Mouse (Mus musculus): Measurements from ENCODE around the gene Idua. TPM values are rescaled to one million over a fixed set of nuclear protein-coding genes. Genes with fewer than 3 reads are reported as not detected.

Idua gene
- 6.5 TPM for polyA plus RNA-seq (2015; fragmentation: Illumina TruSeq; extraction: RNeasy Lipid Tissue Mini Kit (QIAGEN cat#74804); ENCODE audit: insufficient read depth, low read depth, low replicate concordance)

GRCm38 (mm10) chr5:108659698-108660631 is at the start of gene Idua:
Gene Idua, plus strand, starts transcription at chr5:108660331.

DNA sequence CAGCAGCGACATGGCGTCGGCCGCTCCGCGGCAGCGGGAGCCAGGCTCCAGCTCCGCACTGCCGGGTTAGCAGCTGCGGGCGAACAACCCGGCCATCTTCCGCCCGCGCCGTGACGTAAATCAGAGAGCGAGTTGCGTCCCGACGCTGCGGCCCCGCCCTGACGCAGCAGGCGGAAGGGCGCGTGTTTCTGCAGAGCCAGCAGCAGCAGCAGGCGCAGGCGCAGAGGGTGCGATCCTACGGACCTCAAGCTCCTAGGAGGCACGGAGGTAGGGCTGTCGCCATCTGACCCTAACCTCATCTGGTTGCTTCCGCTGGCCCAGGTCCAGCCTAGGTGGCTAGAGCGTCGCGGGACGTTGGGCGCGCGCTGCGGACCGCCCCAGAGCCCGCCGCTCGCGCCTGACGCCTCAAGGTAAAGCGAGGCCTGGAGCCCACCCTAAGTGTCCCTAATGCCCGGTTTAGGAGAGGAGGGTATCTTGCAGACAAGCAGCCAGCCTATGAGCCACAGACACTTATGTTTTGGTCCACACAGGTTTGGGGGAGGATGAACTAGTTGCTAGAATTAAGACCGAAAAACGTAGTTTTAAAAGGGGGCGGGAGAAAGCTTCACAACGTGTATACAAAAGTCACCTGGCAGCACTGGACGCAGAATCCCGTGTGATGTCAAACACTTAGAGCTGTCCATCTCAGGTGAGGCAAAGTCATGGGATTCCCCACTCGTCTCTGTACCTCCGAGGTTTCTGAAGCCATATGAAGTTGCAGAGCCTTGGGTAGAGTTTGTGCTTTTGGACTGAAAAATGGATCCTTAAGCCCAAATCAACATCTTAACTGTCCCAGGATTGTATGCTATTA is 30.3 kb upstream of the Idua start, which contains the start of the genes Gak and Tmem175:
Gene Gak (minus strand): TSS at position 122 of the 850 bp plus-strand sequence.
Gene Tmem175 (plus strand): TSS at position 137 of the 850 bp plus-strand sequence.

GRCm38 (mm10) chr5:108668977-108669936 is 9.1 kb downstream of the Idua start, which contains the start of gene Dgkq:
Gene Dgkq, minus strand, starts transcription at chr5:108669672.

DNA sequence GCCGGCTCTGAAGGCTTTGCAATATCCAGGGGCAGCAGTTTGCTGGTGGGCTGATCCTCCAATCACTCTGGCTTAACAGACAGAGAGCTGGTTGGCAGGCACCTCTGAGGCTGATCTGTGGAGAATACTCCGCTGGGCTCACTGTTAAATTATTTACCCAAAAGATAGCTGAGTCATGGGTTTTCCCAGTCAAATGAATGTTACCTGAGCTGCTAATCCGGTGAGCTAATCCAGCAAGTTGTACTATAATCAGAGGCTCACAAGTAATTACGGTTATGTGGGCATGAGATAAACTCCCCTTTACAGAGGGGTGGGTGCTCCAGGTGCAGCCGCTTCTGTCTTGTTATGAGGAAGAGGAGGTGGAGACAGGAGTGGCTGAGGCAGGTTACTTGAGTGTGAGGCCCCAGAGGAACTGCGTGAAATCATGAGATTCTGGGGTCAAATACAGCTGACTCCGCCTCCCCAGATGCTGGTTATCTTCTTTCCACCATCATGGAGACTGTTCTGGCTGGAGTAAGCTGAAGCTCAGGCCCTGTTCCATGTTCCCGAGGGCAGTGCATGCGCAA is 15.2 kb downstream of the Idua start, which contains the start of gene Slc26a1:
Gene Slc26a1 (minus strand): TSS at position 319 of the 566 bp plus-strand sequence.

DNA sequence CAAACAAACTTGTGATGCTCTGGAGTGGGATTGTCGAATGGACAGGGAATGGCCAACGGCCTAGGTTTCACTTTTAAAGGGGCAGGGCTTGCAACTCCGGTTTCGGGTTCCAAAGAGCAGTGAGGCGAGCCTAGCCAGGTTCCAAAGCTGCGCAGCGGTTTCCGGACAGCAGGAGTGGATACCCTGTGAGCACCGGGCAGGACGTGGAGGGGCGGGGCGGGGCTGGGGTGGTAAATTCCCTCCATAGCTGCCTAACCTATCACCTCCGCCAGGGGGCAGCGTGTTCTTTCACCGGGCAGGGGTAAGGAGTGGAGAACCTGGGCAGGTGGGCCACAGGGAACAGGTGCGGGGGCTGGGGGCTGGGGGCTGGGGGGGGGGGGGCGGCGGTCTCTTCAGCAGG is 32.1 kb downstream of the Idua start, which contains the start of gene Fgfrl1:
Gene Fgfrl1 (plus strand): TSS at position 112 of the 400 bp plus-strand sequence.

Other genes starting within 250 kb of the Idua start
- gene Atp5k, start 225.9 kb upstream of the Idua start, polyA plus RNA-seq (2015; fragmentation: Illumina TruSeq; extraction: RNeasy Lipid Tissue Mini Kit (QIAGEN cat#74804); ENCODE audit: insufficient read depth, low read depth, low replicate concordance): 167 TPM
- gene Mfsd7a, start 211.4 kb upstream of the Idua start, polyA plus RNA-seq (2015; fragmentation: Illumina TruSeq; extraction: RNeasy Lipid Tissue Mini Kit (QIAGEN cat#74804); ENCODE audit: insufficient read depth, low read depth, low replicate concordance): 3.0 TPM
- gene Pcgf3, start 199.1 kb upstream of the Idua start, polyA plus RNA-seq (2015; fragmentation: Illumina TruSeq; extraction: RNeasy Lipid Tissue Mini Kit (QIAGEN cat#74804); ENCODE audit: insufficient read depth, low read depth, low replicate concordance): 3.7 TPM
- gene Cplx1, start 110.3 kb upstream of the Idua start, polyA plus RNA-seq (2015; fragmentation: Illumina TruSeq; extraction: RNeasy Lipid Tissue Mini Kit (QIAGEN cat#74804); ENCODE audit: insufficient read depth, low read depth, low replicate concordance): 0.50 TPM
- gene Gak, start 30.6 kb upstream of the Idua start, polyA plus RNA-seq (2015; fragmentation: Illumina TruSeq; extraction: RNeasy Lipid Tissue Mini Kit (QIAGEN cat#74804); ENCODE audit: insufficient read depth, low read depth, low replicate concordance): 18.7 TPM
- 4.6 TPM for gene Tmem175, start 30.6 kb upstream of the Idua start, polyA plus RNA-seq (2015; fragmentation: Illumina TruSeq; extraction: RNeasy Lipid Tissue Mini Kit (QIAGEN cat#74804); ENCODE audit: insufficient read depth, low read depth, low replicate concordance)
- gene Dgkq, start 9.3 kb downstream of the Idua start, polyA plus RNA-seq (2015; fragmentation: Illumina TruSeq; extraction: RNeasy Lipid Tissue Mini Kit (QIAGEN cat#74804); ENCODE audit: insufficient read depth, low read depth, low replicate concordance): 5.6 TPM
- gene Slc26a1, start 15.2 kb downstream of the Idua start, polyA plus RNA-seq (2015; fragmentation: Illumina TruSeq; extraction: RNeasy Lipid Tissue Mini Kit (QIAGEN cat#74804); ENCODE audit: insufficient read depth, low read depth, low replicate concordance): not detected
- 2.8 TPM for gene Fgfrl1, start 32.1 kb downstream of the Idua start, polyA plus RNA-seq (2015; fragmentation: Illumina TruSeq; extraction: RNeasy Lipid Tissue Mini Kit (QIAGEN cat#74804); ENCODE audit: insufficient read depth, low read depth, low replicate concordance)
- gene Rnf212, start 114.7 kb downstream of the Idua start, polyA plus RNA-seq (2015; fragmentation: Illumina TruSeq; extraction: RNeasy Lipid Tissue Mini Kit (QIAGEN cat#74804); ENCODE audit: insufficient read depth, low read depth, low replicate concordance): 11.1 TPM
- gene Tmed11, start 135.0 kb downstream of the Idua start, polyA plus RNA-seq (2015; fragmentation: Illumina TruSeq; extraction: RNeasy Lipid Tissue Mini Kit (QIAGEN cat#74804); ENCODE audit: insufficient read depth, low read depth, low replicate concordance): 76.2 TPM
- 0.33 TPM for gene Vmn2r8, start 148.5 kb downstream of the Idua start, polyA plus RNA-seq (2015; fragmentation: Illumina TruSeq; extraction: RNeasy Lipid Tissue Mini Kit (QIAGEN cat#74804); ENCODE audit: insufficient read depth, low read depth, low replicate concordance)
- not detected for gene Vmn2r9, start 192.3 kb downstream of the Idua start, polyA plus RNA-seq (2015; fragmentation: Illumina TruSeq; extraction: RNeasy Lipid Tissue Mini Kit (QIAGEN cat#74804); ENCODE audit: insufficient read depth, low read depth, low replicate concordance)

Measured in pancreas, adult 10 weeks (tissue).